Mouse (Mus musculus) liver, embryonic 14.5 days (tissue): ENCODE data around the gene Gsn.

Experiments
- CTCF ChIP-seq: IDR thresholded peaks from 2 replicates; pipeline ENCODE4 v1.5.1; 2016; ENCODE audit warnings: antibody characterized with exemption, low read depth, control low read depth
- EP300 ChIP-seq: IDR thresholded peaks from 2 replicates; pipeline ENCODE4 v1.6.1; 2016; ENCODE audit warnings: antibody characterized with exemption, low read depth

DNA sequence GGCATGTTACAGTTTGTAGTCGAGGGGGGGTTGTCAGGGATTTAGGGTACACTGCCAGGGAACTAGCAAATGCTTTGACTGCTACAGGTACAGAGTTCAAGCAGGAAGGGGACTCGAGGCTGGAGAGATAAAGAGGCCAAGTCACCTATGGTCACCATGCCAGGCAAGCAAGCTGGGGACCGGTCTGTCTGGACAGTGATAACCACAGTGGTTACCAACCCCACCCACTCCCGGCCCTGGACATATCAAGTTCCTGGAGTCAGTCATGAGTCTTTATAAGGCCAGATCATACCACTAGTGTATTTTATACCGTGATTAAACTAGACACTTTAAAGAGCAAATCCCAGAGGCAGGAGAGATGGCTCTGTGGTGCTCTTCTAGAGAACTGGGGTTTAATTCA, 8.4 kb upstream of the Gsn start:
- TF ChIP-seq CTCF (no peak), EP300 (no peak)
